Mouse (Mus musculus): ENCODE data around the gene Aloxe3. TPM values are rescaled to one million over a fixed set of nuclear protein-coding genes. Genes with fewer than 3 reads are reported as not detected.
A peak's percentile ranks its signal among the peaks of the same experiment; 100 is the strongest.

The Aloxe3 gene
- polyA plus RNA-seq, 1 experiment from 2014 or later = 0.60 TPM

GRCm38 (mm10) chr11:69122336-69122951, 3.3 kb upstream of the Aloxe3 start, which contains the start of gene 9130213A22Rik:
9130213A22Rik (minus strand) TSS chr11:69122589.
- peak within 1 kb of the TSS; percentile 92 for H3K27ac ChIP-seq
- H3K4me3 ChIP-seq (replicated peaks) = peak within 1 kb of the TSS; percentile 83
- H3K36me3 ChIP-seq = no peaks in the 10 kb centered on the region
- under 1% methylated on average over 65 of the region's 66 CpGs for WGBS
- H3K4me1 ChIP-seq = peaks cover 57% of the 10 kb centered on the region
- peak within 1 kb of the TSS; percentile 94 for H3K4me2 ChIP-seq
- peak within 1 kb of the TSS; percentile 73 for H3K9ac ChIP-seq
- H3K9me3 ChIP-seq (replicated peaks) = no peaks in the 10 kb centered on the region
- peaks cover 7% of the 10 kb centered on the region; the same call in 1 of the 2 replicates for H3K27me3 ChIP-seq
- peak; percentile 66 for ATAC-seq (replicated peaks; ENCODE audit: low FRiP score)

GRCm38 (mm10) chr11:69123056-69123692, 2.5 kb upstream of the Aloxe3 start:
- 0 out of 2 replicates have a peak, but pooled peaks have one; percentile 0 for ATAC-seq (replicated peaks; ENCODE audit: low FRiP score)
- Histone ChIP-seq H3K27ac (peak overlapping the region; percentile 92), H3K9ac (peak overlapping the region; percentile 73), H3K4me1 (peaks cover 55% of the 10 kb centered on the region), H3K9me3 (replicated peaks) (no peaks in the 10 kb centered on the region), H3K4me2 (peak overlapping the region; percentile 94), H3K27me3 (peaks cover 9% of the 10 kb centered on the region; the same call in 1 of the 2 replicates), H3K36me3 (no peaks in the 10 kb centered on the region), H3K4me3 (replicated peaks) (peak overlapping the region; percentile 83)
- under 1% methylated on average over 29 of the region's 29 CpGs for WGBS

GRCm38 (mm10) chr11:69123693-69124497, 1.8 kb upstream of the Aloxe3 start:
- Histone ChIP-seq H3K27ac (peak overlapping the region; percentile 92), H3K27me3 (peaks cover 9% of the 10 kb centered on the region; the same call in 1 of the 2 replicates), H3K9ac (peak overlapping the region; percentile 55), H3K36me3 (no peaks in the 10 kb centered on the region), H3K4me3 (replicated peaks) (peak overlapping the region; percentile 83), H3K4me2 (peak overlapping the region; percentile 94), H3K9me3 (replicated peaks) (no peaks in the 10 kb centered on the region), H3K4me1 (peaks cover 50% of the 10 kb centered on the region)
- ATAC-seq (replicated peaks; ENCODE audit: low FRiP score) = peak; percentile 54
- under 1% methylated on average over 31 of the region's 31 CpGs for WGBS

- H3K4me1 ChIP-seq = peaks cover 44% of the 10 kb centered on the region
- ATAC-seq (replicated peaks; ENCODE audit: low FRiP score) = 0 out of 2 replicates have a peak, but pooled peaks have one; percentile 12
- 0% methylated on average over 3 of the region's 3 CpGs for WGBS
- H3K9me3 ChIP-seq (replicated peaks) = no peaks in the 10 kb centered on the region
- no peak overlapping the region for H3K9ac ChIP-seq
- peak overlapping the region; percentile 83 for H3K4me3 ChIP-seq (replicated peaks)
- H3K27me3 ChIP-seq = peaks cover 9% of the 10 kb centered on the region; the same call in 1 of the 2 replicates
- no peaks in the 10 kb centered on the region for H3K36me3 ChIP-seq
- H3K27ac ChIP-seq = peak overlapping the region; percentile 92
- peak overlapping the region; percentile 94 for H3K4me2 ChIP-seq
Observed at GRCm38 (mm10) chr11:69124498-69124847, 1.2 kb upstream of the Aloxe3 start.

GRCm38 (mm10) chr11:69125041-69125851, 450 bp upstream of the Aloxe3 start:
- peak; percentile 50 for ATAC-seq (replicated peaks; ENCODE audit: low FRiP score)
- H3K36me3 ChIP-seq = no peaks in the 10 kb centered on the region
- WGBS = under 1% methylated on average over 24 of the region's 24 CpGs
- H3K9me3 ChIP-seq (replicated peaks) = no peaks in the 10 kb centered on the region
- H3K9ac ChIP-seq = peak overlapping the region; percentile 55
- H3K4me2 ChIP-seq = peak overlapping the region; percentile 86
- peaks cover 37% of the 10 kb centered on the region for H3K4me1 ChIP-seq
- peak overlapping the region; percentile 88 for H3K27ac ChIP-seq
- peak overlapping the region; percentile 67 for H3K4me3 ChIP-seq (replicated peaks)
- H3K27me3 ChIP-seq = peaks cover 9% of the 10 kb centered on the region; the same call in 1 of the 2 replicates

- Histone ChIP-seq H3K9me3 (replicated peaks) (no peaks in the 10 kb centered on the region), H3K4me2 (peak overlapping the region; percentile 86), H3K36me3 (no peaks in the 10 kb centered on the region), H3K27ac (peak overlapping the region; percentile 88), H3K4me1 (peaks cover 28% of the 10 kb centered on the region), H3K9ac (peak overlapping the region; percentile 55), H3K27me3 (peaks cover 9% of the 10 kb centered on the region; the same call in 1 of the 2 replicates), H3K4me3 (replicated peaks) (peak overlapping the region; percentile 67)
- ATAC-seq (replicated peaks; ENCODE audit: low FRiP score) = no peak
- WGBS = 12% methylated on average over 20 of the region's 20 CpGs
Observed at GRCm38 (mm10) chr11:69125919-69126705, 416 bp downstream of the Aloxe3 start.

- no peaks in the 10 kb centered on the region for H3K36me3 ChIP-seq
- H3K27me3 ChIP-seq = peaks cover 9% of the 10 kb centered on the region; the same call in 1 of the 2 replicates
- H3K9me3 ChIP-seq (replicated peaks) = no peaks in the 10 kb centered on the region
- H3K4me3 ChIP-seq (replicated peaks) = peak overlapping the region; percentile 67
- H3K4me1 ChIP-seq = peaks cover 23% of the 10 kb centered on the region
- WGBS = 39% methylated on average over 2 of the region's 2 CpGs
- H3K4me2 ChIP-seq = peak overlapping the region; percentile 86
- no peak overlapping the region for H3K9ac ChIP-seq
- no peak for ATAC-seq (replicated peaks; ENCODE audit: low FRiP score)
- H3K27ac ChIP-seq = no peak overlapping the region
Observed at GRCm38 (mm10) chr11:69126706-69127095, 1.0 kb downstream of the Aloxe3 start.

- H3K4me3 ChIP-seq (replicated peaks) = no peak overlapping the region
- peaks cover 9% of the 10 kb centered on the region; the same call in 1 of the 2 replicates for H3K27me3 ChIP-seq
- no peak overlapping the region for H3K27ac ChIP-seq
- peaks cover 13% of the 10 kb centered on the region for H3K4me1 ChIP-seq
- ATAC-seq (replicated peaks; ENCODE audit: low FRiP score) = no peak
- H3K36me3 ChIP-seq = no peaks in the 10 kb centered on the region
- H3K4me2 ChIP-seq = no peak overlapping the region
- no peaks in the 10 kb centered on the region for H3K9me3 ChIP-seq (replicated peaks)
- no peak overlapping the region for H3K9ac ChIP-seq
- WGBS = 63% methylated on average over 8 of the region's 8 CpGs
Observed at GRCm38 (mm10) chr11:69128426-69129122, 2.9 kb downstream of the Aloxe3 start.

GRCm38 (mm10) chr11:69133566-69133922, 7.8 kb downstream of the Aloxe3 start:
- peaks cover 14% of the 10 kb centered on the region for H3K4me1 ChIP-seq
- no peak overlapping the region for H3K9ac ChIP-seq
- no peaks in the 10 kb centered on the region for H3K36me3 ChIP-seq
- peak; percentile 23; the same call in 1 of the 2 replicates for ATAC-seq (replicated peaks; ENCODE audit: low FRiP score)
- 27% methylated on average over 5 of the region's 5 CpGs for WGBS
- H3K27me3 ChIP-seq = no peaks in the 10 kb centered on the region
- H3K27ac ChIP-seq = no peak overlapping the region
- H3K4me3 ChIP-seq (replicated peaks) = peak overlapping the region; percentile 53
- peak overlapping the region; percentile 92 for H3K4me2 ChIP-seq
- H3K9me3 ChIP-seq (replicated peaks) = no peaks in the 10 kb centered on the region

- peak; percentile 80 for ATAC-seq (replicated peaks; ENCODE audit: low FRiP score)
- Histone ChIP-seq H3K9ac (peak overlapping the region; percentile 46), H3K9me3 (replicated peaks) (no peaks in the 10 kb centered on the region), H3K27me3 (no peaks in the 10 kb centered on the region), H3K36me3 (no peaks in the 10 kb centered on the region), H3K4me2 (peak overlapping the region; percentile 92), H3K27ac (no peak overlapping the region), H3K4me1 (peaks cover 14% of the 10 kb centered on the region), H3K4me3 (replicated peaks) (peak overlapping the region; percentile 53)
- under 1% methylated on average over 34 of the region's 34 CpGs for WGBS
Observed at GRCm38 (mm10) chr11:69133923-69134621, 8.4 kb downstream of the Aloxe3 start.

Measured in kidney, embryonic 15.5 days (tissue).